Mouse (Mus musculus) heart, embryonic 10.5 days (tissue): ENCODE measurements around the gene Tuba1a. TPM values are rescaled to one million over a fixed set of nuclear protein-coding genes. Genes with fewer than 3 reads are reported as not detected.
A peak's percentile ranks its signal among the peaks of the same experiment; 100 is the strongest.

Source experiments
- DNase-seq: peaks from one replicate; pipeline ENCODE4 v3.0.0-alpha.2; 2017; ENCODE audit warnings: low spot score
- H3K27ac ChIP-seq: fragments of 300-500 bp; sonication (generic); 2 replicates; pipeline ENCODE4 v1.5.1; 2016; ENCODE audit warnings: mild to moderate bottlenecking
- H3K27me3 ChIP-seq: fragments of 300-500 bp; sonication (generic); 2 replicates; pipeline ENCODE4 v1.6.1; 2016; ENCODE audit warnings: mild to moderate bottlenecking; ENCODE audit not compliant: poor library complexity, insufficient read depth, severe bottlenecking
- H3K36me3 ChIP-seq: fragments of 300-500 bp; sonication (generic); 2 replicates; pipeline ENCODE4 v1.6.1; 2016; ENCODE audit warnings: mild to moderate bottlenecking, moderate library complexity
- H3K4me1 ChIP-seq: fragments of 300-500 bp; sonication (generic); 2 replicates; pipeline ENCODE4 v1.6.1; 2016; ENCODE audit warnings: mild to moderate bottlenecking
- H3K4me3 ChIP-seq: fragments of 300-500 bp; sonication (generic); 2 replicates; pipeline ENCODE4 v1.5.1; 2016; ENCODE audit warnings: mild to moderate bottlenecking, moderate library complexity
- H3K9me3 ChIP-seq: fragments of 300-500 bp; sonication (generic); 2 replicates; pipeline ENCODE4 v1.6.1; 2016; ENCODE audit warnings: mild to moderate bottlenecking, moderate library complexity
- WGBS: fragments of 180-500 bp; shearing (Covaris S2); methylation state at CpG from one replicate; pipeline ENCODE4 v1.1.7; 2016; 5-methylcytosine and 5-hydroxymethylcytosine counted together
- polyA plus RNA-seq: library from polyadenylated mRNA; unstranded; fragments of >200 nt; fragmentation: Nextera tagmentation; extraction: Ambion mirVana; gene quantifications from 2 replicates; pipeline ENCODE4 v1.2.1, GENCODE M21; 2016

Tuba1a gene
- 1,319 and 1,394 TPM in 2 replicates for polyA plus RNA-seq

DNA sequence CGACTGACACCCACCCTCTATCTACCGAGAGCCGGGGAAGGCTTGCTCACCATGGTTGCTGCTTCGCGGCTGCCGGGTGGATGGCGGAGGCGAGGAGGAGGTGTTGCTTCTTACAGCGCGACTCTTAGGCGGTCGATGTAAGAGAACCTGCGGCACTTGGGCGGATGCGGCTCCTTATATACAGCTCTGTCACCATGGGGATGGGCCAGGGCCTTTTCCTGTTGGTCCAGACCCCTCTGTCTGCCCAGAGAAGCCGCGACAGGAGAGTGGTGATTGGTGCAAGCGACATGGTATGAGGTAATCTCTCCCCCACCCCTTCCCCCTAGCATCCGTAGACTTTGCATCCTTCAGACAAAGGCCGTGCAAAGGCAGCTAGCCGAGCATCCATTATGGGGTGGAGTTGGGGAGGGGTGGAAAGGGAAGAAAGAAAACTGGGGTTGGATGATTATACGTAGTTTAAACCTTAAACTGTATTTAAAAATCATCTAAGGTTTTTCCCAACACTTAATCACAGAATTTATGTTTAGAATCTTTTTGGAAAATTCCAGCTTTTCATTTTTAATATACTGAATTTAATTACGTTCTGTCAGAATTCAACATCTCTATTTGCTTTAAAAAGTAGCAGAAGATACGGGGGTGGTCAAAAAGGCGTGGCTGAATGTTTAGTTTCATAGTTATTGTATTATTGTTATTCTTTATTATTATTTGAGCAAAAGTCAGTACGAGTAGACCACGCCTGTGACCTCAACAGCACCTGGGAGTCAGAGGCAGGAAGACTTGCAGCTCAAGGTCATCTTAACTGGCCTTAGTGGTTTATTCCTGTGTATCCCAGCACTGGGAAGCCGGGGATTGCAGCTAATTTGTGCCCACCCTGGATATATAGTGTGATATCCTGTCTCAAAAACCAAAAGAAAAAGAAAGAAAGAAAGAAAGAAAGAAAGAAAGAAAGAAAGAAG lies at the start of gene Tuba1a, which contains the start of gene Gm49450:
Tuba1a (minus strand) TSS at position 303 of the 956 bp plus-strand sequence.
Gm49450 (minus strand) TSS at position 151 of the 956 bp plus-strand sequence.
- Histone ChIP-seq H3K36me3 (peaks cover 14% of the 10 kb centered on the region), H3K4me1 (peaks cover 22% of the 10 kb centered on the region), H3K9me3 (no peaks in the 10 kb centered on the region), H3K27me3 (no peaks in the 10 kb centered on the region), H3K4me3 (peak within 1 kb of the TSS; percentile 84), H3K27ac (peak within 1 kb of the TSS; percentile 91)
- DNase-seq, result peak; percentile 99
- WGBS, result 8% methylated on average over 28 of the region's 28 CpGs

DNA sequence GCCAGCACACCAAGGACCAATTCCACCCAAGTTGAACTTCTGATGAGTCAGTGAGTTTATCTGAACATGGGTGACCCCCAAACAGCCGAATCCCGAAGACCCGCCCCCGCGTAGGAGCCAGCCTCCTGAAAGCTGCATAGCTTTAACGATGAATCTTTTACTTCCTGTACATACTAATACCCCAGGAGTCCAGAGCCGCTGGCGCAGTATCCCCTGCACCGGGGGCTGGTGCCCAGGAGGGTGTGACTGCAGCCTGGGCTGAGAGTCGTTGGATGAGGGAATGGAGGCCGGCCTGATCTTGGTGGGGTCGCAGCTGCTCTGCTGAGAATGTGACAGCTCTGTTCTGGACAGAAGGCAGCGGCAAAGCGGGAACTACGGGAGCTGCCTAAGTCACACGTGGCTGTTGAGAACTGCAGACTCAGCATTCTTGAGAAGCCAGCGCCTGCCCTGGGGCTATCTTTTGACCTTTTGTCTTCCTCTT lies 48.0 kb upstream of the Tuba1a start:
- Histone ChIP-seq H3K27ac (peak overlapping the region; percentile 80), H3K36me3 (no peaks in the 10 kb centered on the region), H3K4me3 (peak overlapping the region; percentile 48), H3K4me1 (peaks cover 43% of the 10 kb centered on the region), H3K9me3 (no peaks in the 10 kb centered on the region), H3K27me3 (peaks cover 7% of the 10 kb centered on the region; the same call in 1 of the 2 replicates)
- 8% methylated on average over 17 of the region's 17 CpGs for WGBS
- DNase-seq, result no peak

DNA sequence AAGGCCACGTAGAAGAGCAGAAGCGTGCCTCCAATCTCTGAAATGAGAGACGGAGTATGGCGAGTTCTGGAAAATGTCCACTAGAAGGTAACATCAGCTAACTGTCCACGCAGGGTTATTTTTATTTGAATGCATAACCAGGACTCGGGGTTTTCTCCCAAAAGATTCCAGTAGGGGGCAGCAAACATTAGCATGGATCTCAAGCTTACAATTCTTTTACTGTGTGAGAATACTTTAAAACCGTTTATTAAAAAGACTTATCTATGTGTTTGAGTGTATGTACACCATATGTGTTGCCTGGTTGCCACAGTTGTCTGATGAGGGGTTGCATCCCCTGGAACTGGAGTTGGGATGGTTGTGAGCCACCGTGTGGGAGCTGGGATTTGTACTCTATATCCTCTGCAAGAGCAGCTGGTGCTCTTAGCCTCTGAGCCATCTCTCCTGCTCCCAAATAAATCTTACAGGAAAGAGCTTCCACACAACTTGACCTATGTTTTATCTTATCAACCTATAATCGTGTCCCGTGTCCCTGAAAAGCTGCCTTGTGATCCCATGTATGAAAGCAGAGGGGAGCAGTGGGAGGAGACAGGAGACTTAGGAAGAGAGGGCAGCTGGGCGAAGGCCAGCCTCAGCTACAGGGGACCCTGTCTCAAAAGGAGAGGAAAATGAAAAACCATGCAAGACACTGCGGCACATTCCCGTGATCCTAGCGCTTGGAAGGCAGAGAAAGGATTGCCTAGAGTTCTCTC lies 47.2 kb upstream of the Tuba1a start:
- Histone ChIP-seq H3K4me1 (peaks cover 48% of the 10 kb centered on the region), H3K27ac (peak overlapping the region; percentile 80), H3K36me3 (no peaks in the 10 kb centered on the region), H3K27me3 (peaks cover 7% of the 10 kb centered on the region; the same call in 1 of the 2 replicates), H3K4me3 (peak overlapping the region; percentile 48), H3K9me3 (no peaks in the 10 kb centered on the region)
- no peak for DNase-seq
- whole genome bisulfite sequencing, result 33% methylated on average over 14 of the region's 14 CpGs

DNA sequence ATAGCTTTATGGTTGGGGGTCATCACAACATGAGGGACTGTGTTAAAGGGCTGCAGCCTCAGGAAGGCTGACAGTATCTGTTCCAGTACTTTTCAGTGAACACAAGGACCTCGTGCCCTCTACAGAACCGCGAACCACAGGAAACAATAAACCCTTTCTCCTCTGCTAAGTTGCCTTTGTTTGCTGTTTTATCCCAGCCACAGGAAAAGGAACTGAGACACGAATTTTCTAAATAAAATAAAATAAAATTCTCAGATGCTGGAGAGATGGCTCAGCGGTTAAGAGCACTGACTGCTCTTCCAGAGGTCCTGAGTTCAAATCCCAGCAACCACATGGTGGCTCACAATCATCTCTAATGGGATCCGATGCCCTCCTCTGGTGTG lies 45.3 kb upstream of the Tuba1a start:
- no peak for DNase-seq
- Histone ChIP-seq H3K27me3 (peaks cover 7% of the 10 kb centered on the region; the same call in 1 of the 2 replicates), H3K27ac (peak overlapping the region; percentile 88), H3K4me3 (no peak overlapping the region; the same call in 1 of the 2 replicates), H3K4me1 (peaks cover 56% of the 10 kb centered on the region), H3K36me3 (no peaks in the 10 kb centered on the region), H3K9me3 (no peaks in the 10 kb centered on the region)
- 47% methylated on average over 6 of the region's 6 CpGs for WGBS

DNA sequence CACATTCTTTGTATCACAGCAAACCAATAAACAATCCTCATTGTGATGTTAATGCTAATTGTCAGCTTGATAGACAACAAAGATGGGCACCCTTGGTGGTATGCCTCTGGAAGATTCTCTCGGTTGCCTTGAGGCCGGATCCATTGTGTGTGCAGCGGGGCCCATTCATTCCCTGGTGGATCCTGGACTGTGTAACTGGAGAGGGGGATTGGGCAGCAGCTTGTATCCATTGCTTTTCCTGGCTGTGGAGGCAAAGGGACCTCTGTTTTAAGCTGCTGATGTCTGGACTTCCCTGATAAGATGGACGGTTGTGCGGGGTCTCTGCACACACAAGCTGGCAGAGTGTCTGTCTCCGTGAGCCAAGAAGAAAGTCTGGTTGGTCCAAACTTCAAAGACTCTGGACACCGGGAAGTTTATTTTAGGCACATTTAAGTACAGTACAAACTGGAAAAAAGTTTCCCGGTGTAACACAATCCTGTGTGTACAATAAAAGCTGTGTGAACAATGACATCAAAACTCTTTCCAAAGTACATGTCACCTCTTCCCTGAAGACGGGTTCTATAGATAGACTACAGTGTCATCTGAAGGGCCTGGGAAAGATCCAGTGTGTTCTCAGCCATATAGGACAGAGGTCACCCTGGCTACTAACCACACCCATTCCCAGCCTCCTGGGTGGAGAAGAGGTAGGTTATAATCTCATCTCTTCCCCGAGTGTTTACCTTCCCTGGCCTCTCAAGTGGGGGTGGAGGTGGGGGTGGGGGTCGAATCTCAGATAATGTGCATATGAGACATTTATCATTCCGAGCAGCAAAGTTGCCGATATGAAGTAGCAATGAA lies 44.7 kb upstream of the Tuba1a start:
- peak overlapping the region; percentile 88 for H3K27ac ChIP-seq
- WGBS, result 20% methylated on average over 13 of the region's 13 CpGs
- H3K9me3 ChIP-seq, result no peaks in the 10 kb centered on the region
- peak; percentile 84 for DNase-seq
- peaks cover 61% of the 10 kb centered on the region for H3K4me1 ChIP-seq
- H3K36me3 ChIP-seq, result no peaks in the 10 kb centered on the region
- H3K27me3 ChIP-seq, result peaks cover 7% of the 10 kb centered on the region; the same call in 1 of the 2 replicates
- H3K4me3 ChIP-seq, result no peak overlapping the region; the same call in 1 of the 2 replicates

DNA sequence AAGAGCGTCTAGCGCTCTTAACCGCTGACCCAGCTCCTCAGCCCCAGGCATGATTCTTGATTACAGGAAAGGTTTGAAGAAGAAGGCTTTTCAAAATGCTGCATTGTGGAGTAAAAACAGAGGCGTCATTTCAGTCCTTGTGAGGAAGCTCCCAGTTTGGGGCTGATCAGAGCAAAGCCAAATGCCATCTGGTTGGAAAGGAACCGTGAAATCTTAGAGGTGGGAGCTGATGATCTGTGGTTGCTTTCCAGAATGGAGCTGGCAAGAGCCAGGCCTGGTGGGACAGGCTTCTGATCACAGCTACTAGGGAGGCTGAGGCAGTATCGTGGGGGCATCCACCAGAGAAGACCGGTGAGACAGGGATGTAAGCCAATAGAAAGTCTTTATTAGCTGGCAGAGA lies 43.3 kb upstream of the Tuba1a start:
- DNase-seq, result no peak
- WGBS, result 81% methylated on average over 7 of the region's 7 CpGs
- H3K4me3 ChIP-seq, result no peak overlapping the region
- H3K36me3 ChIP-seq, result no peaks in the 10 kb centered on the region
- no peaks in the 10 kb centered on the region for H3K9me3 ChIP-seq
- H3K4me1 ChIP-seq, result peaks cover 69% of the 10 kb centered on the region
- H3K27ac ChIP-seq, result peak overlapping the region; percentile 83
- no peaks in the 10 kb centered on the region for H3K27me3 ChIP-seq

DNA sequence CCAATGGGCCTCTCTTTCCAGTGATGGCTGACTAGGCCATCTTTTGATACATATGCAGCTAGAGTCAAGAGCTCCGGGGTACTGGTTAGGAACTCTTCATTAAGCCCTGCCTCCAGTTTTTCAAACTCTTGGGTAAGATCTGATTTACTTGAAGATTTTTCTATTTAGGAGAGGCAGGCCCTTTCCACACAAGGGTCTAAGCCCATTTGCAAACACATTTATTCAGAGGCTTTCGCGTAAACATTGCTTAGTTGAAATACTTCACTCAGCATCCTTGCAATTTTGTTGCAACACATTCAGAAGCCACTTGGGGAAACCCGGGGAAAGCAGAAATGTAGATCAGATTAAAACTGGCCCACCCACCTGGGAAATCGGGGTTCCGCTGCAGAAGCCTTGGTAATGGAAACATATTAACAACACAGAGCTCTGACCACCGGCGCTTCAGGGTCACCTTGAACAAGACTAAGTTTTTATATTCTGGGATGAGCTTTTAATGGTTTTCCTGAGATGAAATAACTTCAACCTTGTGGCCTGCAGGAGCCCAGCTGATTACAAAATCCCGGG lies 41.5 kb upstream of the Tuba1a start:
- 78% methylated on average over 9 of the region's 9 CpGs for whole genome bisulfite sequencing
- H3K9me3 ChIP-seq, result no peaks in the 10 kb centered on the region
- DNase-seq, result no peak
- H3K27ac ChIP-seq, result peak overlapping the region; percentile 77
- peaks cover 71% of the 10 kb centered on the region for H3K4me1 ChIP-seq
- H3K4me3 ChIP-seq, result no peak overlapping the region
- H3K27me3 ChIP-seq, result no peaks in the 10 kb centered on the region
- H3K36me3 ChIP-seq, result no peaks in the 10 kb centered on the region

DNA sequence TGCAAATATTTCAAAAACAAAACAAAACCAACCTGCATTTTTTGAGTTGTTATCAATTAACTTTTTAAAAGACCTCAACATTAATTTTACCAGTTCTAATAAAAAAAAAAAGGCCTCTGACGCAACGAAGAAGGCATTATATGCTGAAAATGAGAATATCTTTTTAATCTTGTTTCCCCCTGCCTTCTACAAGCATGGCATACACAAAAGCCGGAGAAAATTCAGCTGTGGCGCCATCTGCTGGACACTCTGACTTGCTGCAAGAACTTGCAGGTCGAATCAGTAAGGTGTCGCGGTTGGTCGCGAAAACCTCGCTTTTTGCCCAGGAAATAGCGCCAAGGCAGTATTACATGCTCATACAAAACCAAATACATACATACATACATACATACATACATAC lies 40.4 kb upstream of the Tuba1a start:
- H3K36me3 ChIP-seq, result no peaks in the 10 kb centered on the region
- H3K27me3 ChIP-seq, result no peaks in the 10 kb centered on the region
- H3K4me1 ChIP-seq, result peaks cover 81% of the 10 kb centered on the region
- peak overlapping the region; percentile 94 for H3K27ac ChIP-seq
- H3K4me3 ChIP-seq, result 0 out of 2 replicates have a peak overlapping the region, but pooled peaks have one; percentile 53
- WGBS, result 2% methylated on average over 11 of the region's 11 CpGs
- peak; percentile 95 for DNase-seq
- H3K9me3 ChIP-seq, result no peaks in the 10 kb centered on the region

DNA sequence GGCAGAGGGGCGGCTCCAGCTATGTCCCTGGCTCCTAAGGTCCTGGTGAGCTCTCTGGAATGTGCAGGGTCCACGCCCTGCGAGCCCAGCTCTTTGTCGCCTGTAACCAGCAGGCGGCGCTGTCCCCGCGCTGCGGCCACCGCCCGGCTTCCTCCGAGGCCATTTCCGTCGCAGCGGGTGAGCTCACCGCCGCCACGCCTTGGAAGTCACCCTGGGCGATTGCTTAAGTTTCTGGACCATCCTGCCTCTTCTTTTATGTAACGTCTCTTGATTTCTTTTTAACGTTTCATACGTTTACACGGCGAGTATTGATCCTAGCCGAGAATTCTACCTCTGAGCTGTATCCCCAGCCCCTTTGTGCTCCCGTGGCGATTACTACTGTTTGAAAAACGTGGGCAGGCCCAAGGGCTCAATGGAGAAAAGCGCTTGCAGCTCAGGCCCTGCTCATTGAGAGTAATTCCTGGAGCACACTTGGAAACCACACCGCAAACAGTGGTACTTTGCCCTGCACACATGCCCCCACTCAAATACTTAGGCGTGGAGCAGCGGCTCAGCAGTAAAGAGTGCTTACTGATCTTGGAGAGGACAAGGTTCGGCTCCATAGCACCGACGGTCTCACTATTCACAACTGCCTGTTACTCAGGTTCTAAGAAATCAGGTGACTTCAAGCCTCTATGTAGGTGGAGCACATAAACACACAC lies 39.7 kb upstream of the Tuba1a start:
- peaks cover 79% of the 10 kb centered on the region for H3K4me1 ChIP-seq
- H3K4me3 ChIP-seq, result peak overlapping the region; percentile 53
- no peaks in the 10 kb centered on the region for H3K9me3 ChIP-seq
- 6% methylated on average over 35 of the region's 35 CpGs for WGBS
- no peaks in the 10 kb centered on the region for H3K27me3 ChIP-seq
- DNase-seq, result peak; percentile 97
- H3K27ac ChIP-seq, result peak overlapping the region; percentile 94
- H3K36me3 ChIP-seq, result no peaks in the 10 kb centered on the region

DNA sequence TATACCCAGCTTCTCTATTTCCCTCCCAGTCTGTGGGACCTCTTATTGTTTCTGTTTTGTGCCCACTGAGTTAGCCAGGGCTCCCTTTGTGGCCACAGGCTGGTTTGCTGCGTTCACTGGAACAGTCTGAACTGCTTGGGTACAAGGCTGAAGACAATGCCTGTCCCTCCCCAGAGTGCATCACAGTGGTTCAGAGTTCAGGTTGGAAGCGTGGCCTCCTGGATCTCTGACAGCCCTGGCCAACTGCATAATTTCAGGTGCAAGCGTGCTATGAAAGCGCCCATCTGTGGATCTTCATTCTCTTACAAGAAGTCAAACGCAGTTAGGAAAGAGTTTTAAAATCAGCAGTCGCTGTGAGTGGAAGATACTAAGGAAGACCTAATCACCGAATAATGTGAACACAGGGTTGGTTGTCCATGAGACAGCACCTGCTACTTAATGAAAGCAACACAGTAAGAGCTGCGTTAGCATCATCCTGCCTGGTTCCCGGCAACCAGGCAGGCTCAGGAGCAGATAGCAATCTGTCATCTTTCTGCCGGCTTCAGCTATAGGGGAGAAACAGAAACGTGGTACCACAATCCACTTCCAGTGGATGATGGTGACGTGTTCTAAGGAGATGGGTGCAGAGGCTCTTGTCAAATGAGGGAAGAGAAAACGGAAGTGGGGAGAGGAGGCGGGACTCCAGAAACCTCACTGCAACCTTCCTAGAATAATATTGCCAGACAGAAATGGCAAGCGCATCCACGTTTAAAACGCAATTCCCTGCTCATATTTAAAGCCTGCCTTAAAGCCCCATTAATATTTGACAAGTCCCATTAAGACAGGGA lies 38.8 kb upstream of the Tuba1a start:
- Histone ChIP-seq H3K27me3 (no peaks in the 10 kb centered on the region), H3K36me3 (no peaks in the 10 kb centered on the region), H3K4me1 (peaks cover 79% of the 10 kb centered on the region), H3K27ac (peak overlapping the region; percentile 94), H3K9me3 (no peaks in the 10 kb centered on the region), H3K4me3 (peak overlapping the region; percentile 53)
- WGBS, result 34% methylated on average over 17 of the region's 17 CpGs
- no peak for DNase-seq
